Mouse (Mus musculus) G1E (cell line): ENCODE results near the gene Cgn.

Source experiments
- CTCF ChIP-seq: IDR thresholded peaks from 2 replicates; pipeline ENCODE4 v1.5.1; 2012; ENCODE audit warnings: low read depth, low read length, inconsistent platforms, mixed read lengths
- GATA2 ChIP-seq: IDR thresholded peaks from 2 replicates; pipeline ENCODE4 v1.6.1; 2012; ENCODE audit warnings: low read depth, low read length, inconsistent platforms, borderline replicate concordance
- TAL1 ChIP-seq: conservative IDR thresholded peaks from 2 replicates; pipeline ENCODE4 v1.6.1; 2012; ENCODE audit warnings: low read depth, low read length, inconsistent platforms, mixed read lengths

DNA sequence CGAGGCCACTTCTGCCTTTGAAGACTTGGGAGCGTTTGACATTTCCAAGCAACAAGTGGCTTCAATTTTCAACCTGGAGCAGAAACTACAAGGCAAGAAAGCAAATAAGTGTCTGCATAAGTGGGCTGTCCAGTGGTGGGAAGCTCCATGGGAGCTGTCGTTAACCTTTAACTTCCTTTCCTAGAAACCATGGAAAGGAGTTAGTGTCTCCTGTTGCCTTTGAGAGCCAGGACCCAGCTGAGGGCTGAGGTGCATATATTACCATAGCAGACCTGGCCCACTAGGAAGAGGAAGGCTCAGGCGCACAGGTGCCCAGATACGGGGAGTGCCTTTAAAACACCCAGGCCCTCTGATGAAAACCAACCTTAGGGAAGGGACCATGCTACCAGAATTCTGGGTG lies 46.4 kb upstream of the Cgn start:
- no peak for TF ChIP-seq CTCF
- TF ChIP-seq GATA2: no peak
- no peak for TF ChIP-seq TAL1
